Mouse (Mus musculus) B cell, adult 2 months (primary cell): ENCODE measurements at regions not wholly inside any gene's neighbourhood (a gene's known extent, or its start where the extent isn't known, plus 50 kb on each side); places are given as distances from the start of the nearest gene placed in this dataset.

Experiments
- DNase-seq, 2 experiments: peaks; one replicate each; pipeline ENCODE4 v3.0.0; 2022

- no peak for DNase-seq
Observed at GRCm38 (mm10) chr11:48098063-48098462, 109.3 kb upstream of the Sgcd start.

DNA sequence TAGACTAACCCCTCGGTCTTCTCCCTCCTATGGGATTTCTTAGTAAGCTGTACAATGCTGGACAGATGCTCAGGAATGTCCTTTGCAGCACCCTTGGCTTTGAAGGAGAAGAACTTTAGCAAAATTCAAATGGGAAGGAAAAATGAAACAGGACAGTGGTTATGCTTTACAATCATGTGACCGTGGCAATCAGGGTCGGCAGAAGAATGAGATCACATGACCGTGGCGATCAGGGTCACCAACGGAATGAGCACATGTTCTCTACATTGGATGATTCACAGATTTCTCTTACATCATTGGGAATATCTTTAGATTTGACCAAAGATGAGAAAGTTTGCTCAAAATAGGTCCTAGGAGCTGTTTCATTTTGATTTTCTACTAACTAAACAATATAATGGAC, 108.7 kb upstream of the Sgcd start:
- no peak for DNase-seq

DNA sequence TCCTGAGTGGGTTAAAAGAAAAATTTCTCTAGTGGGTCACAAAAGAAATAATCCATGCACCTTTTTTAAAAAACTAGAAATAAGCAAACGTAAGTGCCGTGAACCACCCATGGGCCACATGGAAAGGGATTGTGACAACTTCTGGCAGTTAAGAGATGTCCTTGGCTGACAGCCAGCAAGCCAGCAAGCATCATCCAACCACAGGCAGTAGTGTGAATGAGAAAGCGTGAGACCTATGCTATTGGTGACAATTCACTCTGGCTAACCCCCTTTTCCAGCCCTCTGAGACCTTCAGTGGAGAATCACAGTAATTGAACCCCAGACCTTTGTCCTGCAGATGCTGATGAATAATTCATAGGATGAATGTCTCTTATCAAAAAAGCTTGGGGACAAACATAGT, 78.3 kb upstream of the Sgcd start:
- no peak for DNase-seq

DNA sequence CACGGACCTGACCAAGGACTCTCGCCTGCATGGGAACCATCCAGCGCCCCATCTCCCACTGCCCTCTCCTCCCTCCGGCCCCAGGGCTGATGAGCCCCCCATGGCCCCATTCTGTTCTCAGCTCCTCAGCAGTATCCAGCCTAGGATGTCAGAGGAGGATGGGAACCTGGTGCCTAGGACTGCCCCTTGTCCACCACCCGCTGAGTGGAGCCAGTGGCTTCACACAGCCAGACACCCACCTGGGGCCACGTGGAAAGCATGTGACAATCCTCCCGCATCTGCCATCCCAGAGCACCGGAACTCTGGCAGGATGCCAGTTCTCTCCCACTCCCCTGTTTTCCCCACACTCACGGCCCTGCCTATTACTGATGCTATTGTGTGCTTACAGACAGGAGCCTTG, 75.0 kb upstream of the Sgcd start:
- DNase-seq: no peak

- DNase-seq: no peak
Observed at GRCm38 (mm10) chr11:48061501-48061900, 72.7 kb upstream of the Sgcd start.

GRCm38 (mm10) chr11:48051156-48051866, 62.5 kb upstream of the Sgcd start:
- DNase-seq: no peak

DNA sequence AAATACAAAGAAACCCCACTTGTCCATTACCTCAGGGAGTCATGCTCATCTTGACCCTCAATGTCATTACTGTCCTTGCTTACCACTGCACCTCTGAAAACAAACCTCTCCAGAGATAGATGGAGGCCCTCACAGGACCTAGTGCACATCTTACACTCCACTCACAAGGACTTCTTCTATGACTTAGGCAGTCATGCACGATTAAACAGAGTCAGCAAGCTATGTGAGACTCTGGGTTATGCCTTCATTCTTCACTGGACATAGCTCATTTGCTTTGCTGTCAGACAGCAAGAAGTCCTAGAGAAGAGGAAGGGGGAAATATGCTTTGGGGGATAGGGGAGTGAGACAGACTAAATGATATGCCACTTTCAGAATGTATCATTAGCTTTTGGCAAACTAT, 59.5 kb upstream of the Sgcd start:
- no peak for DNase-seq
